Comparison of ENCODE assay signal across 9 mouse cellular contexts in genomic region chr9:62346388-62346679, GRCm38 (mm10). TPM values are rescaled to one million over a fixed set of nuclear protein-coding genes. Genes with fewer than 3 reads are reported as not detected.
DNase-seq lines count a peak whose midpoint lies in the region; ATAC-seq and TF ChIP-seq lines count a peak whose summit lies in the region.
"Had no signal": no experiment of that assay in that cellular context is flagged by ENCODE, and none has a peak within 500 bp of the region (broad histone marks: within the 10 kb centered on the region; RNA-seq: fewer than 3 reads in every experiment).

No protein-coding gene starts in this region.

- DNase-seq in heart, embryonic 10.5 days (ENCODE audit: low spot score) = no peak
- DNase-seq in heart, postnatal 25 days (ENCODE audit: low spot score) = no peak
- DNase-seq in forebrain, postnatal 0 days = no peak
- no peak for DNase-seq in liver, embryonic 13.5 days
- DNase-seq in right cerebral cortex, postnatal 10 days (ENCODE audit: low spot score in 2 of 2) = no peak
- no peak for DNase-seq in gastrocnemius, adult 8-10 months (ENCODE audit: low spot score in 2 of 2)
- DNase-seq in embryo, embryonic 10 days (ENCODE audit: low spot score) = no peak

- 0 out of 2 replicates have a peak, but pooled peaks cover 5% of the 10 kb centered on the region for H3K36me3 ChIP-seq in heart, embryonic 10.5 days
- H3K36me3 ChIP-seq in E14TG2a.4 (ENCODE audit: insufficient read depth, low read length) = peaks cover 44% of the 10 kb centered on the region
- H3K36me3 ChIP-seq in forebrain, postnatal 0 days (ENCODE audit: insufficient read depth) = no peaks in the 10 kb centered on the region
- H3K36me3 ChIP-seq in liver, embryonic 13.5 days = peaks cover 6% of the 10 kb centered on the region

- TF ChIP-seq CTCF in E14TG2a.4 (conservative IDR thresholded peaks at IDR 0.05; ENCODE audit: low read length) = no peak
- TF ChIP-seq CTCF in forebrain, postnatal 0 days (IDR thresholded peaks at IDR 0.05; ENCODE audit: low read depth) = no peak

- no peak for ATAC-seq in forebrain, postnatal 0 days
- ATAC-seq in liver, embryonic 13.5 days (ENCODE audit: low read depth) = no peak

- H3K4me3 ChIP-seq in heart, embryonic 10.5 days = no peak overlapping the region
- H3K4me3 ChIP-seq in E14TG2a.4 (replicated peaks; ENCODE audit: low read length) = peak overlapping the region; percentile 88
- 0 out of 2 replicates have a peak overlapping the region, but pooled peaks have one; percentile 77 for H3K4me3 ChIP-seq in forebrain, postnatal 0 days (ENCODE audit: low read depth, low read length)
- H3K4me3 ChIP-seq in liver, embryonic 13.5 days (replicated peaks) = no peak overlapping the region
- H3K4me3 ChIP-seq: erythroblast, embryonic 14.5 days had no signal

- H3K27me3 ChIP-seq in heart, embryonic 10.5 days (ENCODE audit: insufficient read depth, poor library complexity, severe bottlenecking) = no peaks in the 10 kb centered on the region
- no peaks in the 10 kb centered on the region for H3K27me3 ChIP-seq in E14TG2a.4 (ENCODE audit: insufficient read depth, low read length)
- no peaks in the 10 kb centered on the region for H3K27me3 ChIP-seq in forebrain, postnatal 0 days (ENCODE audit: insufficient read depth, low read length)
- no peaks in the 10 kb centered on the region for H3K27me3 ChIP-seq in liver, embryonic 13.5 days

- 75% methylated on average over 6 of the region's 6 CpGs for WGBS in heart, embryonic 10.5 days
- WGBS in forebrain, postnatal 0 days = 62% methylated on average over 6 of the region's 6 CpGs
- WGBS in liver, embryonic 13.5 days (ENCODE audit: insufficient replicate concordance) = 59% methylated on average over 6 of the region's 6 CpGs

- H3K27ac ChIP-seq in heart, embryonic 10.5 days = peak overlapping the region; percentile 99; the same call in 1 of the 2 replicates
- H3K27ac ChIP-seq in forebrain, postnatal 0 days (ENCODE audit: low read depth, low read length) = no peak overlapping the region
- peak overlapping the region; percentile 95; the same call in 1 of the 2 replicates for H3K27ac ChIP-seq in liver, embryonic 13.5 days

- H3K4me2 ChIP-seq in forebrain, postnatal 0 days (ENCODE audit: low read depth) = peak overlapping the region; percentile 84
- peak overlapping the region; percentile 99; the same call in 1 of the 2 replicates for H3K4me2 ChIP-seq in liver, embryonic 13.5 days

- peaks cover 67% of the 10 kb centered on the region for H3K4me1 ChIP-seq in heart, embryonic 10.5 days
- peaks cover 64% of the 10 kb centered on the region for H3K4me1 ChIP-seq in E14TG2a.4 (replicated peaks; ENCODE audit: low read depth, low read length)
- peaks cover 16% of the 10 kb centered on the region for H3K4me1 ChIP-seq in forebrain, postnatal 0 days (ENCODE audit: insufficient read depth)
- H3K4me1 ChIP-seq in liver, embryonic 13.5 days (replicated peaks) = peaks cover 72% of the 10 kb centered on the region

- intact Hi-C loops in heart, postnatal 25 days (cut with DNase I) = loop anchor here (2.0 kb wide), 1 partner anchor 16 kb away; no protein-coding TSS in a partner anchor

- H3K9me3 ChIP-seq in heart, embryonic 10.5 days = no peaks in the 10 kb centered on the region
- H3K9me3 ChIP-seq in E14TG2a.4 (ENCODE audit: low read length) = no peaks in the 10 kb centered on the region
- H3K9me3 ChIP-seq in forebrain, postnatal 0 days (ENCODE audit: low read length) = no peaks in the 10 kb centered on the region
- H3K9me3 ChIP-seq in liver, embryonic 13.5 days (replicated peaks) = no peaks in the 10 kb centered on the region

- H3K9ac ChIP-seq in forebrain, postnatal 0 days = no peak overlapping the region
- H3K9ac ChIP-seq in liver, embryonic 13.5 days = peak overlapping the region; percentile 46

RNA-seq across cellular contexts. Expression of gene Anp32a, which starts 5.2 kb away (rescaled TPM):
- 160 and 178 TPM in 2 replicates for polyA plus RNA-seq in heart, embryonic 10.5 days (2016; fragmentation: Nextera tagmentation; extraction: Ambion mirVana)
- total RNA-seq in heart, postnatal 25 days (2021) = 100 to 1,000 TPM; 186 to 202 TPM
- 130 and 140 TPM in 2 replicates for total RNA-seq in forebrain, postnatal 0 days (2014; rRNA removed)
- polyA plus RNA-seq in forebrain, postnatal 0 days (2015; fragmentation: Nextera tagmentation; extraction: Ambion mirVana) = 96.1 and 110 TPM in 2 replicates
- polyA plus RNA-seq in liver, embryonic 13.5 days (2015; fragmentation: Nextera tagmentation; extraction: Ambion mirVana) = 102 and 117 TPM in 2 replicates
- 10 to 100 TPM; 56.9 to 73.2 (median 69.1) TPM for total RNA-seq in gastrocnemius, adult 8-10 months (2022)

Comparison
In these comparisons a context has a peak if more than half of its experiments do, and no peak if none do; other contexts are left out.
1. H3K4me3 ChIP-seq: peak in E14TG2a.4 (single experiment) and forebrain, postnatal 0 days (single experiment); none in heart, embryonic 10.5 days (single experiment) and liver, embryonic 13.5 days (single experiment).